Mouse (Mus musculus) midbrain, embryonic 16.5 days (tissue): Measurements from ENCODE around the gene Bcar3. TPM values are rescaled to one million over a fixed set of nuclear protein-coding genes. Genes with fewer than 3 reads are reported as not detected.

Source experiments
- ATAC-seq: fragments of 200-750 bp; cut with Nextera tagmentation; 2 replicates; pipeline ENCODE4 v1.8.0; 2017; ENCODE audit warnings: moderate TSS enrichment
- H3K27ac ChIP-seq: fragments of 300-500 bp; sonication (generic); 2 replicates; pipeline ENCODE4 v1.5.1; 2014; ENCODE audit warnings: mild to moderate bottlenecking, low read length, mixed read lengths
- H3K27me3 ChIP-seq: fragments of 300-500 bp; sonication (generic); 2 replicates; pipeline ENCODE4 v1.6.1; 2014; ENCODE audit warnings: low read depth, low read length, mixed read lengths; ENCODE audit not compliant: control insufficient read depth, insufficient read depth
- H3K36me3 ChIP-seq: fragments of 300-500 bp; sonication (generic); 2 replicates; pipeline ENCODE4 v1.6.1; 2014; ENCODE audit warnings: mild to moderate bottlenecking, low read length, moderate library complexity, mixed read lengths; ENCODE audit not compliant: control insufficient read depth, insufficient read depth
- H3K4me1 ChIP-seq: fragments of 300-500 bp; sonication (generic); 2 replicates; pipeline ENCODE4 v1.6.1; 2014; ENCODE audit warnings: mild to moderate bottlenecking, low read length, mixed read lengths; ENCODE audit not compliant: control insufficient read depth, insufficient read depth
- H3K4me2 ChIP-seq: fragments of 300-500 bp; sonication (generic); 2 replicates; pipeline ENCODE4 v1.6.1; 2014; ENCODE audit warnings: mild to moderate bottlenecking, low read length, mixed read lengths
- H3K4me3 ChIP-seq: fragments of 300-500 bp; sonication (generic); 2 replicates; pipeline ENCODE4 v1.5.1; 2014; ENCODE audit warnings: low read depth, mild to moderate bottlenecking, low read length, moderate library complexity, mixed read lengths
- H3K9ac ChIP-seq: fragments of 300-500 bp; sonication (generic); 2 replicates; pipeline ENCODE4 v1.6.1; 2014; ENCODE audit warnings: low read depth, low read length, mixed read lengths
- H3K9me3 ChIP-seq: fragments of 300-500 bp; sonication (generic); replicated peaks from 2 replicates; pipeline ENCODE4 v1.6.1; 2014; ENCODE audit warnings: mild to moderate bottlenecking, low read length, mixed read lengths; ENCODE audit not compliant: control insufficient read depth, poor library complexity, severe bottlenecking
- WGBS: fragments of 180-500 bp; shearing (Covaris S2); extraction: QIAGEN DNeasy Blood & Tissue Kit; methylation state at CpG from one replicate; pipeline ENCODE4 v1.1.7; 2014; 5-methylcytosine and 5-hydroxymethylcytosine counted together
- polyA plus RNA-seq: library from polyadenylated mRNA; unstranded; fragments of >200 nt; fragmentation: Nextera tagmentation; extraction: Ambion mirVana; gene quantifications from 2 replicates; pipeline ENCODE4 v1.2.1, GENCODE M21; 2015

Gene Bcar3
- polyA plus RNA-seq, 1 experiment from 2014 or later, result 7.6 TPM

- 79% methylated on average over 7 of the region's 7 CpGs for WGBS
- no peaks in the 10 kb centered on the region for H3K36me3 ChIP-seq
- no peak overlapping the region for H3K4me3 ChIP-seq
- no peak for ATAC-seq
- no peak overlapping the region for H3K9ac ChIP-seq
- H3K27ac ChIP-seq, result no peak overlapping the region
- no peak overlapping the region for H3K4me2 ChIP-seq
- no peaks in the 10 kb centered on the region for H3K9me3 ChIP-seq
- no peaks in the 10 kb centered on the region for H3K27me3 ChIP-seq
- peaks cover 33% of the 10 kb centered on the region for H3K4me1 ChIP-seq
These were observed 3.2 kb upstream of the Bcar3 start for GRCm38 (mm10) chr3:122290696-122291095.

GRCm38 (mm10) chr3:122291828-122292227, 2.1 kb upstream of the Bcar3 start:
- peak overlapping the region; percentile 80 for H3K4me3 ChIP-seq
- no peaks in the 10 kb centered on the region for H3K27me3 ChIP-seq
- peak overlapping the region; percentile 98; the same call in 1 of the 2 replicates for H3K27ac ChIP-seq
- peak overlapping the region; percentile 98 for H3K9ac ChIP-seq
- peaks cover 33% of the 10 kb centered on the region for H3K4me1 ChIP-seq
- peak overlapping the region; percentile 85 for H3K4me2 ChIP-seq
- 39% methylated on average over 12 of the region's 12 CpGs for WGBS
- no peaks in the 10 kb centered on the region for H3K36me3 ChIP-seq
- H3K9me3 ChIP-seq, result no peaks in the 10 kb centered on the region
- no peak for ATAC-seq

- peak; percentile 55 for ATAC-seq
- 5% methylated on average over 53 of the region's 54 CpGs for WGBS
- Histone ChIP-seq H3K9ac (peak overlapping the region; percentile 98), H3K4me1 (peaks cover 33% of the 10 kb centered on the region), H3K9me3 (no peaks in the 10 kb centered on the region), H3K27ac (peak overlapping the region; percentile 98), H3K36me3 (no peaks in the 10 kb centered on the region), H3K4me2 (peak overlapping the region; percentile 85), H3K4me3 (peak overlapping the region; percentile 80), H3K27me3 (no peaks in the 10 kb centered on the region)
These were observed 1.4 kb upstream of the Bcar3 start for GRCm38 (mm10) chr3:122292300-122293222.

- Histone ChIP-seq H3K4me2 (peak overlapping the region; percentile 85), H3K36me3 (no peaks in the 10 kb centered on the region), H3K27me3 (no peaks in the 10 kb centered on the region), H3K27ac (peak overlapping the region; percentile 98), H3K9me3 (no peaks in the 10 kb centered on the region), H3K9ac (peak overlapping the region; percentile 98), H3K4me1 (peaks cover 33% of the 10 kb centered on the region), H3K4me3 (peak overlapping the region; percentile 80)
- peak; percentile 63 for ATAC-seq
- WGBS, result under 1% methylated on average over 79 of the region's 105 CpGs
These were observed 548 bp upstream of the Bcar3 start for GRCm38 (mm10) chr3:122293223-122293953.

GRCm38 (mm10) chr3:122295511-122295910, 1.6 kb downstream of the Bcar3 start:
- Histone ChIP-seq H3K4me3 (no peak overlapping the region), H3K9ac (no peak overlapping the region), H3K4me1 (peaks cover 30% of the 10 kb centered on the region), H3K27ac (peak overlapping the region; percentile 98), H3K27me3 (no peaks in the 10 kb centered on the region), H3K9me3 (no peaks in the 10 kb centered on the region), H3K4me2 (no peak overlapping the region), H3K36me3 (no peaks in the 10 kb centered on the region)
- 10% methylated on average over 5 of the region's 5 CpGs for WGBS
- no peak for ATAC-seq

GRCm38 (mm10) chr3:122296979-122297378, 3.0 kb downstream of the Bcar3 start:
- Histone ChIP-seq H3K27ac (no peak overlapping the region), H3K4me2 (no peak overlapping the region), H3K4me3 (no peak overlapping the region), H3K9ac (no peak overlapping the region), H3K36me3 (no peaks in the 10 kb centered on the region), H3K27me3 (no peaks in the 10 kb centered on the region), H3K4me1 (peaks cover 18% of the 10 kb centered on the region), H3K9me3 (no peaks in the 10 kb centered on the region)
- WGBS, result 51% methylated on average over 5 of the region's 5 CpGs
- ATAC-seq, result no peak

GRCm38 (mm10) chr3:122300983-122301919, 7.3 kb downstream of the Bcar3 start:
- 66% methylated on average over 9 of the region's 9 CpGs for WGBS
- no peaks in the 10 kb centered on the region for H3K9me3 ChIP-seq
- no peak for ATAC-seq
- H3K4me2 ChIP-seq, result no peak overlapping the region
- H3K27me3 ChIP-seq, result no peaks in the 10 kb centered on the region
- peak overlapping the region; percentile 28; the same call in 1 of the 2 replicates for H3K9ac ChIP-seq
- H3K4me3 ChIP-seq, result no peak overlapping the region
- H3K4me1 ChIP-seq, result 0 out of 2 replicates have a peak, but pooled peaks cover 2% of the 10 kb centered on the region
- no peak overlapping the region for H3K27ac ChIP-seq
- H3K36me3 ChIP-seq, result no peaks in the 10 kb centered on the region

GRCm38 (mm10) chr3:122304560-122304959, 10.6 kb downstream of the Bcar3 start:
- H3K36me3 ChIP-seq, result no peaks in the 10 kb centered on the region
- no peak overlapping the region for H3K27ac ChIP-seq
- no peak overlapping the region for H3K4me2 ChIP-seq
- H3K9me3 ChIP-seq, result no peaks in the 10 kb centered on the region
- WGBS, result 82% methylated on average over 4 of the region's 4 CpGs
- H3K4me1 ChIP-seq, result 0 out of 2 replicates have a peak, but pooled peaks cover 2% of the 10 kb centered on the region
- H3K27me3 ChIP-seq, result no peaks in the 10 kb centered on the region
- no peak for ATAC-seq
- H3K9ac ChIP-seq, result no peak overlapping the region
- H3K4me3 ChIP-seq, result no peak overlapping the region
